29 mouse cellular contexts compared by ENCODE assay signal in the genomic region with DNA sequence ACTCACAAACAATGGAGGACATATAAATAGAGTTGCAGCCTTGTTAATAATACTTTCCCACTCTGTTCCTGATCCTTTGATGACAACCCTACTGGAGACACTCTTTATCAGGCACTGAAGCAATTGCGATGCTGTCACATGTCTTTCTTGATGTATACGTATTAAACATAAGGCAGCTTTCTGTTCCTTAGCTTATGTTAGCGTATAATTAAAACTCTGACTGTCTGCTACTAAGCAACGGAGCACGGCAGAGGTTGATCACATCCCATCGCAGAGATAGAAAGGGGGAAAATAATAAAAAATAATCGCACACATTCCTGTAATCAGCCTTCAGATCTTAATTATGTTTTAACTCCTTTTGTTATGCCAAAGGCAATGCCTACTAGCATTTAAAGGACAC.
"Had no signal": no experiment of that assay in that cellular context is flagged by ENCODE, and none has a peak within 500 bp of the region (broad histone marks: within the 10 kb centered on the region; RNA-seq: fewer than 3 reads in every experiment).

No protein-coding gene starts in this region.

- H3K9me3 ChIP-seq: heart, embryonic 10.5 days; heart, embryonic 12.5 days; hindbrain, embryonic 10.5 days; hindbrain, embryonic 12.5 days; intestine, embryonic 15.5 days; limb, embryonic 10.5 days; limb, embryonic 12.5 days; liver, embryonic 13.5 days; liver, embryonic 15.5 days had no signal

- H3K4me3 ChIP-seq: gastrocnemius, adult 2 months; heart, adult 2 months; heart, embryonic 10.5 days; heart, embryonic 12.5 days; hindbrain, embryonic 10.5 days; hindbrain, embryonic 12.5 days; intestine, embryonic 15.5 days; layer of hippocampus, adult 2 months; left cerebral cortex, adult 2 months; limb, embryonic 10.5 days; limb, embryonic 12.5 days; liver, embryonic 13.5 days; liver, embryonic 15.5 days had no signal

- H3K27ac ChIP-seq: gastrocnemius, adult 2 months; heart, adult 2 months; heart, embryonic 10.5 days; hindbrain, embryonic 10.5 days; hindbrain, embryonic 12.5 days; hindbrain, embryonic 14.5 days; intestine, embryonic 15.5 days; layer of hippocampus, adult 2 months; left cerebral cortex, adult 2 months; limb, embryonic 10.5 days; limb, embryonic 12.5 days; liver, embryonic 13.5 days; liver, embryonic 15.5 days had no signal

- H3K4me2 ChIP-seq: heart, embryonic 12.5 days; hindbrain, embryonic 12.5 days; hindbrain, embryonic 14.5 days; intestine, embryonic 15.5 days; limb, embryonic 12.5 days; liver, embryonic 11.5 days; liver, embryonic 13.5 days; liver, embryonic 15.5 days had no signal

- H3K36me3 ChIP-seq: heart, embryonic 10.5 days; heart, embryonic 12.5 days; hindbrain, embryonic 10.5 days; hindbrain, embryonic 12.5 days; intestine, embryonic 15.5 days; limb, embryonic 10.5 days; limb, embryonic 12.5 days; liver, embryonic 13.5 days; liver, embryonic 15.5 days had no signal

- H3K27me3 ChIP-seq: heart, embryonic 12.5 days; intestine, embryonic 15.5 days; limb, embryonic 12.5 days; liver, embryonic 13.5 days; liver, embryonic 15.5 days had no signal

- H3K9ac ChIP-seq: heart, embryonic 12.5 days; hindbrain, embryonic 12.5 days; hindbrain, embryonic 14.5 days; intestine, embryonic 15.5 days; limb, embryonic 12.5 days; liver, embryonic 13.5 days; liver, embryonic 15.5 days; liver, postnatal 0 days had no signal

- DNase-seq: gastrocnemius, adult 2 months; gastrocnemius, postnatal 10 days; gastrocnemius, postnatal 25 days; heart, adult 2 months; heart, postnatal 10 days; heart, postnatal 4 days; kidney, adult 18-20 months; kidney, adult 8-10 months; kidney, postnatal 10 days; kidney, postnatal 25 days; kidney, postnatal 4 days; liver; liver, embryonic 13.5 days; liver, postnatal 0 days had no signal

- ATAC-seq: hindbrain, embryonic 16.5 days; inflammation-experienced regulatory T-cells, adult 6 months; intestine, postnatal 0 days; liver, postnatal 0 days had no signal

- H3K4me1 ChIP-seq: heart, embryonic 10.5 days; heart, embryonic 12.5 days; intestine, embryonic 15.5 days; limb, embryonic 10.5 days; limb, embryonic 12.5 days; liver, embryonic 13.5 days; liver, embryonic 15.5 days had no signal
